Mouse (Mus musculus): ENCODE measurements around the gene Abca13. TPM values are rescaled to one million over a fixed set of nuclear protein-coding genes. Genes with fewer than 3 reads are reported as not detected.
A peak's percentile ranks its signal among the peaks of the same experiment; 100 is the strongest.
"Not testable (repeated sequence)": the region's sequence is repeated elsewhere in the genome, so short reads cannot be mapped to it uniquely, and the experiment has no call there.

Abca13 gene
- polyA plus RNA-seq, 1 experiment from 2014 or later, result 0.08 TPM

DNA sequence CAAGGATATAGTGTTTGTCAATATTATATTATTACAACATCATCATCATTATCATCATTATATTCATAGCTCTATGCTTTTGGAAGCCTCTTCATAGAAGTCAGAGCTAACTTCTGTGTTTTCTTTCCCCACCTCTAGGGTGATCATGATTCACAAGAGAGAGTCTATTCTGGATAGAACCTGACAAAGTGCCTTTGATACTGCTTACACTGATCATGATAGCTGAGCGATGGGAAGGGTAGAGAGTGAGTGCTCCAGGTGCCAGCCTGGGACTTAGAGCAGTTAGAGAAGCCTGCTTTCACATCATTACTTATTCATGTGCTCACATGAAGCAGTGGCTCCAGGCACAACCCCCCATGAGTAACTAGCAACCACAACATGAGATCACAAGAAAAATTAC, 280.7 kb downstream of the Abca13 start:
- no peak overlapping the region for H3K9ac ChIP-seq (replicated peaks; ENCODE audit: low read length)
- no peaks in the 10 kb centered on the region for H3K9me3 ChIP-seq (replicated peaks; ENCODE audit: control insufficient read depth, low read length)
- H3K36me3 ChIP-seq (replicated peaks; ENCODE audit: control insufficient read depth, insufficient read depth, low read depth, low read length), result no peaks in the 10 kb centered on the region
- no peak overlapping the region for H3K4me2 ChIP-seq (ENCODE audit: low read depth, low read length)
- H3K27ac ChIP-seq (replicated peaks; ENCODE audit: low read depth, low read length), result no peak overlapping the region
- no peak overlapping the region for H3K4me3 ChIP-seq (ENCODE audit: low read depth, low read length)
- ATAC-seq (replicated peaks; ENCODE audit: insufficient number of reproducible peaks, low FRiP score, low TSS enrichment, low read depth) (no peak), DNase-seq (ENCODE audit: low spot score) (no peak)
- H3K27me3 ChIP-seq (ENCODE audit: control insufficient read depth, insufficient read depth, low read length), result no peaks in the 10 kb centered on the region
- WGBS, result 85% methylated on average over 1 of the region's 1 CpGs
- no peaks in the 10 kb centered on the region for H3K4me1 ChIP-seq (ENCODE audit: control insufficient read depth, insufficient read depth, low read length)

DNA sequence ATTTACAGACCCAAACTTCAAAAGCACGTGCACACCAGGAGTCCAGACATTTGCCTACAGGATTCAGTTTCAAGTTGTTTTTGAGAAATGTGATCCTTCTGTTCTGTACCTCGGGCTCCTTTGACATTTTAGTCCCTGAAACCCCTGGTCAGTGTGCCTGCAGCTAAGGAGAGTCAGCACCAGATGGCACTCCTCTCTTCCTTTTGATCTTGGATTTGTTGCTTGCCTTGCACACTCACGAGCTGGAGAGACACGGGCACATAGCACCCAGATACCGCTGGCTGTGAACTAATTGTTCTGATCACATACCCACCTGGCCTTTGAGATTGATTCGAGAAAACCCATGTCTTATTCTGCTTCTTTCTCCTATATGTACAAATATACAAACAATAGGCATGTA, 289.8 kb downstream of the Abca13 start:
- Histone ChIP-seq H3K4me2 (ENCODE audit: low read depth, low read length) (no peak overlapping the region), H3K4me1 (ENCODE audit: control insufficient read depth, insufficient read depth, low read length) (no peaks in the 10 kb centered on the region), H3K4me3 (ENCODE audit: low read depth, low read length) (no peak overlapping the region), H3K9me3 (replicated peaks; ENCODE audit: control insufficient read depth, low read length) (no peaks in the 10 kb centered on the region), H3K27me3 (ENCODE audit: control insufficient read depth, insufficient read depth, low read length) (no peaks in the 10 kb centered on the region), H3K27ac (replicated peaks; ENCODE audit: low read depth, low read length) (no peak overlapping the region), H3K9ac (replicated peaks; ENCODE audit: low read length) (no peak overlapping the region), H3K36me3 (replicated peaks; ENCODE audit: control insufficient read depth, insufficient read depth, low read depth, low read length) (no peaks in the 10 kb centered on the region)
- ATAC-seq (replicated peaks; ENCODE audit: insufficient number of reproducible peaks, low FRiP score, low TSS enrichment, low read depth), result peak; percentile 73
- peak; percentile 77 for DNase-seq (ENCODE audit: low spot score)
- WGBS, result 20% methylated on average over 6 of the region's 6 CpGs

DNA sequence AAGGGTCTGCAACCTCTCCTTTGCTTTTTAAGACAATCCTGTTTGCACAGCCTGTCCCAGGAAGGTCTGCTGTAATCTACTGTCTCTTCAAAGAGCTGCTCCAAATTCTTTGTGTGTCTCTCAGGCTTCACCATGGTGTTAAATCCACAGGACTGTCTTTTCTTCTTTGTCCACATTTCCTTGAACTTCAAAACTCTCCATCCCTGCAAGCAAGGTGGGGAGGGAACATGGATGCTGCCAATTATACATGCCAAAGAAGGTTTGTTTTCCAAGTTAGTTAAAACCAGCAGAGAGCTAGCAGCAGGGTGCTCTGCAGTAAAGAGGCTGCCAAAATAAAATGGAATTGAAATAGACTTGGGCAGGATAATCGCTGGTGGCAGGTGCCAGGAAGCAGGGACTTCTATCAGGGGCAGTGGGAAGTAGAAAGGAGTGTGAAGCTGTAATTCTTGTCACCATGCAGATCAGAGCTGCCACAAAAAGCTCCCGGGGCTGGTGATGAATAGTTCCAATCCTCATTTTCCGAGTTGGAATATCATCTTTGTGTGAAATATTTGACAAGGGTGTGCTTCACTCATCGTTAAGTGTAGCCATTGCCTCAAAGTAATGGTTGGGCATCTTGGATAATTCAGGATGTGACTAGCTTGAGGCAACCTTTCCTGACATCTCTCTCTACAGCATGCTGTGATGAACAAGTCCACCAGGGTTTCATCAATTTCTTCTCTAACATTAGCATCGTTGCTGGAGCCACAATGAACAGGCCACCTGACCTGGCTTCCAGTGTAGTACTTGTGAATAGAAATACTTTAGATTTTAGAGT, 308.8 kb downstream of the Abca13 start:
- 69% methylated on average over 5 of the region's 5 CpGs for WGBS

DNA sequence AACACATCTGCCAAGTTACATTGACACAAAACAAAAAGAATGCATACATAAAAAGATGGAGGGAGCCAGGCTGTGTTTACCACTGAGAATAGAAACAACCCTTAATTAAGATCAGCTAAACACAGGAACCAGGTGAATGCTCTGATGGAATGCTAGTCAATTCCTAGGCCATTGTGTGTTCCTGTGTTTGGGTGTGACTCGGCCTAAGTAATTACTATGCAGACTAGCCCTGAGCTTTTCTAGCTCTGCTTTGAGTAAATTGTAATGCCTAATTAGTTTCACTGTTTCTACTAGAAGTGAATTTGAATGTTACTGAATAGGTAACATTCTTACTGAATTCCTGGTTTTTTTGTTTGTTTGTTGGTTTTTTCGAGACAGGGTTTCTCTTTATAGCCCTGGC, 323.2 kb downstream of the Abca13 start:
- H3K36me3 ChIP-seq (replicated peaks; ENCODE audit: control insufficient read depth, insufficient read depth, low read depth, low read length); H3K4me1 ChIP-seq (ENCODE audit: control insufficient read depth, insufficient read depth, low read length); H3K4me3 ChIP-seq (ENCODE audit: low read depth, low read length); DNase-seq (ENCODE audit: low spot score); ATAC-seq (replicated peaks; ENCODE audit: insufficient number of reproducible peaks, low FRiP score, low TSS enrichment, low read depth); H3K27me3 ChIP-seq (ENCODE audit: control insufficient read depth, insufficient read depth, low read length); H3K9me3 ChIP-seq (replicated peaks; ENCODE audit: control insufficient read depth, low read length); H3K27ac ChIP-seq (replicated peaks; ENCODE audit: low read depth, low read length); H3K9ac ChIP-seq (replicated peaks; ENCODE audit: low read length); H3K4me2 ChIP-seq (ENCODE audit: low read depth, low read length): not testable (repeated sequence)
- WGBS, result 72% methylated on average over 2 of the region's 2 CpGs

More for the DNA sequence above, 308.8 kb downstream of the Abca13 start:
- Histone ChIP-seq H3K4me2 (ENCODE audit: low read depth, low read length) (no peak overlapping the region), H3K27me3 (ENCODE audit: control insufficient read depth, insufficient read depth, low read length) (no peaks in the 10 kb centered on the region), H3K4me3 (ENCODE audit: low read depth, low read length) (no peak overlapping the region), H3K36me3 (replicated peaks; ENCODE audit: control insufficient read depth, insufficient read depth, low read depth, low read length) (no peaks in the 10 kb centered on the region), H3K9ac (replicated peaks; ENCODE audit: low read length) (no peak overlapping the region), H3K4me1 (ENCODE audit: control insufficient read depth, insufficient read depth, low read length) (no peaks in the 10 kb centered on the region), H3K9me3 (replicated peaks; ENCODE audit: control insufficient read depth, low read length) (no peaks in the 10 kb centered on the region), H3K27ac (replicated peaks; ENCODE audit: low read depth, low read length) (no peak overlapping the region)
- DNase-seq (ENCODE audit: low spot score) (no peak), ATAC-seq (replicated peaks; ENCODE audit: insufficient number of reproducible peaks, low FRiP score, low TSS enrichment, low read depth) (no peak)

DNA sequence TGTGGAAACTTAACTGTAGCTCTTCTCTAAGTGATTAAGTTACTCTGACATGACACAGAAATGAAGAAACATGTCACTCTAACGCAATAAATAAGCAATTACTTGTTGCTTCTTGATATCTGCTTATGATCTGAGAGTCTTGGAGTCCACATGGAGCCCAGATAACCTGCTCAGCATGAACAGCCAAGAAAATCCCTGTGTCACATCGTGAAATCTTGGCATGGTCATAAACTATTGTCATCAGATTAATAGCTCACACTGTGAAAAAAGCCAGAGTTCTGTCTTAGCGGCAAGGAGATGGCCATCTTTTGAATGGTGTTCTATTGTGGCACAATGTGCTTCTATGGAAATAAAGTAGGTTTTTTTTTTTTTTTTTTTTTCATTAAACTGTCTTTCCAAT, 336.8 kb downstream of the Abca13 start:
- no peaks in the 10 kb centered on the region for H3K4me1 ChIP-seq (ENCODE audit: control insufficient read depth, insufficient read depth, low read length)
- H3K36me3 ChIP-seq (replicated peaks; ENCODE audit: control insufficient read depth, insufficient read depth, low read depth, low read length), result no peaks in the 10 kb centered on the region
- no peak for DNase-seq (ENCODE audit: low spot score)
- H3K4me3 ChIP-seq (ENCODE audit: low read depth, low read length), result no peak overlapping the region
- no peaks in the 10 kb centered on the region for H3K27me3 ChIP-seq (ENCODE audit: control insufficient read depth, insufficient read depth, low read length)
- no peak overlapping the region for H3K9ac ChIP-seq (replicated peaks; ENCODE audit: low read length)
- no peak overlapping the region for H3K4me2 ChIP-seq (ENCODE audit: low read depth, low read length)
- WGBS, result 82% methylated on average over 3 of the region's 3 CpGs
- no peak for ATAC-seq (replicated peaks; ENCODE audit: insufficient number of reproducible peaks, low FRiP score, low TSS enrichment, low read depth)
- no peak overlapping the region for H3K27ac ChIP-seq (replicated peaks; ENCODE audit: low read depth, low read length)
- no peaks in the 10 kb centered on the region for H3K9me3 ChIP-seq (replicated peaks; ENCODE audit: control insufficient read depth, low read length)

GRCm38 (mm10) chr11:9531715-9532114, 340.0 kb downstream of the Abca13 start:
- WGBS, result 87% methylated on average over 8 of the region's 8 CpGs
- no peak for DNase-seq (ENCODE audit: low spot score)

DNA sequence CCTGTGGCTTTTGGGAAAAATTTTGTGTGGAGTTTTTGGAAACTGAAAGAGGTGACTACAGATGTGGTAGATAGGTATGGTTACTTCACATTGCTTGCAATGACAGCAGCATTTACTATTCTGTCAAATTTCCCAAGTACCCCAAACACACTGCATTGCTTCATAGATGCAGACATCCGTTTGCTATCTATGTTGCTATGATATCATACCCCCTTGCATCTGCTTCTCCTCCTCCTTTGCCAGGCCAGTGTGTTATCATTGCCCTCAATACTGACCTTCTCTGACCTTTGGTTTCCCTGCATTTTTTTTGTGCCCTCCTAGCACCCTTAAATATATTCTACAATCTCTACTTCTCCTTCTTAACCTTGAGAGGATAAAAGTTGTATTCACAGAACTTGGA, 341.4 kb downstream of the Abca13 start:
- no peak overlapping the region for H3K9ac ChIP-seq (replicated peaks; ENCODE audit: low read length)
- DNase-seq (ENCODE audit: low spot score), result no peak
- 76% methylated on average over 1 of the region's 1 CpGs for WGBS

More at GRCm38 (mm10) chr11:9531715-9532114, 340.0 kb downstream of the Abca13 start:
- H3K9ac ChIP-seq (replicated peaks; ENCODE audit: low read length), result no peak overlapping the region
- no peaks in the 10 kb centered on the region for H3K36me3 ChIP-seq (replicated peaks; ENCODE audit: control insufficient read depth, insufficient read depth, low read depth, low read length)
- no peak overlapping the region for H3K4me2 ChIP-seq (ENCODE audit: low read depth, low read length)
- no peak overlapping the region for H3K27ac ChIP-seq (replicated peaks; ENCODE audit: low read depth, low read length)
- ATAC-seq (replicated peaks; ENCODE audit: insufficient number of reproducible peaks, low FRiP score, low TSS enrichment, low read depth), result no peak
- no peaks in the 10 kb centered on the region for H3K9me3 ChIP-seq (replicated peaks; ENCODE audit: control insufficient read depth, low read length)
- H3K4me1 ChIP-seq (ENCODE audit: control insufficient read depth, insufficient read depth, low read length), result no peaks in the 10 kb centered on the region
- no peaks in the 10 kb centered on the region for H3K27me3 ChIP-seq (ENCODE audit: control insufficient read depth, insufficient read depth, low read length)
- H3K4me3 ChIP-seq (ENCODE audit: low read depth, low read length), result no peak overlapping the region

DNA sequence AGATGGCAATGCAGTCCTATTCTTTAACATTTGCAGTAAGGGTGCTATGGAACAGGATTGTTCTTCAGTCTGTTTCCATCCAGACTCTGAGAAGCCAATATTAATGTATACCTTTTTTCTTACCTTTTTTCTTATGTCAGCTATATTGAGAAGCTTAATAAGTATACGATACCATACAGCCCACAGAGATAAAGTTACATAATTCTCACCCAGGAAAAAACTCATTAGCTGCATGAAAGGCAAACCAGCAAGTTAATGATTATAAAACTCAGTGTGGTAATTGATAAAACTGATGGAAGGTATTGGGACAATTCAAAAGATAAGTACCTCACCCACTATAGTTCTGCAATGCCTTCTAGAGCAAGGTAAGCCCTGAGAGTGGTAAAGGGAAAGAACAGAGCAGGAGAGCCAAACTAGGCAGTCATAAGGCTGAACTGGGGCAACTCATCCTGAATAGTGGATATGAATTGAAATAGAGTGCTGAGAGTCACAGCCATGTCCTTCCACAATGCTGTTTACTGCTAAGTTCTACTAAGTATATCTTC, 342.0 kb downstream of the Abca13 start:
- Histone ChIP-seq H3K4me1 (ENCODE audit: control insufficient read depth, insufficient read depth, low read length) (no peaks in the 10 kb centered on the region), H3K27ac (replicated peaks; ENCODE audit: low read depth, low read length) (no peak overlapping the region), H3K27me3 (ENCODE audit: control insufficient read depth, insufficient read depth, low read length) (no peaks in the 10 kb centered on the region), H3K4me2 (ENCODE audit: low read depth, low read length) (no peak overlapping the region), H3K9me3 (replicated peaks; ENCODE audit: control insufficient read depth, low read length) (no peaks in the 10 kb centered on the region), H3K36me3 (replicated peaks; ENCODE audit: control insufficient read depth, insufficient read depth, low read depth, low read length) (no peaks in the 10 kb centered on the region), H3K9ac (replicated peaks; ENCODE audit: low read length) (no peak overlapping the region), H3K4me3 (ENCODE audit: low read depth, low read length) (no peak overlapping the region)
- WGBS, result 80% methylated on average over 1 of the region's 1 CpGs
- ATAC-seq (replicated peaks; ENCODE audit: insufficient number of reproducible peaks, low FRiP score, low TSS enrichment, low read depth), result no peak
- DNase-seq (ENCODE audit: low spot score), result no peak

More for the DNA sequence above, 341.4 kb downstream of the Abca13 start:
- H3K27me3 ChIP-seq (ENCODE audit: control insufficient read depth, insufficient read depth, low read length), result no peaks in the 10 kb centered on the region
- H3K4me2 ChIP-seq (ENCODE audit: low read depth, low read length), result no peak overlapping the region
- no peaks in the 10 kb centered on the region for H3K36me3 ChIP-seq (replicated peaks; ENCODE audit: control insufficient read depth, insufficient read depth, low read depth, low read length)
- H3K4me3 ChIP-seq (ENCODE audit: low read depth, low read length), result no peak overlapping the region
- H3K9me3 ChIP-seq (replicated peaks; ENCODE audit: control insufficient read depth, low read length), result no peaks in the 10 kb centered on the region
- no peaks in the 10 kb centered on the region for H3K4me1 ChIP-seq (ENCODE audit: control insufficient read depth, insufficient read depth, low read length)
- no peak for ATAC-seq (replicated peaks; ENCODE audit: insufficient number of reproducible peaks, low FRiP score, low TSS enrichment, low read depth)
- no peak overlapping the region for H3K27ac ChIP-seq (replicated peaks; ENCODE audit: low read depth, low read length)
